Mouse (Mus musculus) lung, postnatal 0 days (tissue): ENCODE data around the gene Hoxc5.

Source experiments
- CTCF ChIP-seq: IDR thresholded peaks from 2 replicates; pipeline ENCODE4 v1.5.1; 2016; ENCODE audit warnings: antibody characterized with exemption, mild to moderate bottlenecking
- EP300 ChIP-seq: IDR thresholded peaks from 2 replicates; pipeline ENCODE4 v1.6.1; 2016; ENCODE audit warnings: antibody characterized with exemption, mild to moderate bottlenecking, control low read depth

DNA sequence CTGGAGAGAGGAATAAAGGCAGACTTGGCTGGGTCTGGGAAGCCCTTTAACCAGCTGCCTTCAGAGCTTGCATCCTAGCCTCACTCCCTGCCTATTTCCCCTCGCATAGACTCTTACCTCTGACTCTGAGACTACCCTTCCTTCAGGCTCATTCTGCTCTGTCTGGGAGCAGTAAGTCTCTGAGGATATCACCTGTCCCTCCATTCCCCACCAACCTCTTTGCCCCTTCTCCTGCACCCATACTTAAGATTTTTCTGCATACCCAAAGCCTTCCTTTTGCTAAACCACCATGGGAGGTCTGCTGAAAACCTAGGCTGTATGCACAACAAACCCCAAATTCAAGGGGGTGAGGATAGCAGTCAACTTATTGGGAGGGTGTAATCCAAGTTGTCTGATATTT, 12.7 kb downstream of the Hoxc5 start:
- TF ChIP-seq CTCF (no peak), EP300 (no peak)
